Mouse (Mus musculus): ENCODE measurements around the gene Gm13306. TPM values are rescaled to one million over a fixed set of nuclear protein-coding genes. Genes with fewer than 3 reads are reported as not detected.
"Not testable (repeated sequence)": the region's sequence is repeated elsewhere in the genome, so short reads cannot be mapped to it uniquely, and the experiment has no call there.

The Gm13306 gene
- total and polyA plus RNA-seq, 3 experiments: not detected

DNA sequence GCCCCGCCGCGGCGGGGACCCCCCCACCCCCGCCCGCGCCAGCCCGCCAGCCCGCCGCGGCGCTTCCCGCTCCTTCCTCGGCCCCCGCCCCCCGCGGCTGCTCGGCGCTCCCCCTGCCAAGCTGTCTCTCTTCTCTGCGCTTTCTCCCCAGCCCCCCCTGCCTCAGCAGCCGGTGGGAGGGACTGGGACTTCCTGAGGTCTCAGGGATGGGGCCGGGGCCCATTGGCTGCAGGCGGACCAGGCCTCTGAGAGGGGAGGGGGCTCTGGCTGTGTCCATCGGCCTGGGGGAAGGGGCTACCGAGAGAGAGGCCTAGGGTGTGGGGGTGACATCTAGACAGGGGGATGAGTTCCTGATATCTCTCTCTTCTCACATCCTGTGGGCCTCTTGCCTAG, 31.7 kb downstream of the Gm13306 start:
- H3K27me3 ChIP-seq (replicated peaks); DNase-seq (ENCODE audit: extremely low read depth); H3K79me2 ChIP-seq (replicated peaks; ENCODE audit: control insufficient read depth, extremely low read depth, insufficient read depth, poor library complexity, severe bottlenecking); H3K27ac ChIP-seq (ENCODE audit: insufficient read depth, low read depth); dilution Hi-C loops (cut with MboI; ENCODE audit: extremely low pct_ligation_motif_present, extremely low pct_unique_long_range_greater_than_20kb, low sequenced_read_pairs); H3K4me1 ChIP-seq (ENCODE audit: control insufficient read depth in 1 of 2, insufficient read depth in 2 of 2); H3K9me3 ChIP-seq (replicated peaks; ENCODE audit: low read length); H3K9ac ChIP-seq (ENCODE audit: insufficient read depth, low read depth); H3K4me2 ChIP-seq (ENCODE audit: insufficient read depth, low read depth, poor library complexity, severe bottlenecking); H3K4me3 ChIP-seq (replicated peaks in 1 of 3; ENCODE audit: low read depth in 2 of 3, low read length in 2 of 3, poor library complexity in 1 of 3); H3K36me3 ChIP-seq (replicated peaks in 1 of 2; ENCODE audit: control insufficient read depth in 1 of 2, insufficient read depth in 1 of 2, low read length in 1 of 2); in situ Hi-C loops (cut with MboI; ENCODE audit: low pct_ligation_motif_present, low pct_unique_long_range_greater_than_20kb, low sequenced_read_pairs): not testable (repeated sequence)

Other genes starting within 250 kb of the Gm13306 start
- gene Gm21541, start 249.8 kb upstream of the Gm13306 start, total RNA-seq (2012; rRNA removed): not detected in 2 replicates
- gene Gm21541, start 249.8 kb upstream of the Gm13306 start, total RNA-seq (2014; rRNA removed): not detected in 2 replicates
- not detected in 2 replicates for gene Gm21541, start 249.8 kb upstream of the Gm13306 start, polyA plus RNA-seq (2012; ENCODE audit: insufficient read length, low read depth)
- not detected in 2 replicates for gene Gm20878, start 211.9 kb upstream of the Gm13306 start, total RNA-seq (2012; rRNA removed)
- gene Gm20878, start 211.9 kb upstream of the Gm13306 start, total RNA-seq (2014; rRNA removed): not detected in 2 replicates
- 1.3 TPM in 1 of 2 replicates, not detected in the other for gene Gm20878, start 211.9 kb upstream of the Gm13306 start, polyA plus RNA-seq (2012; ENCODE audit: insufficient read length, low read depth)
- gene Fam205a4, start 187.4 kb upstream of the Gm13306 start, total RNA-seq (2012; rRNA removed): not detected in 2 replicates
- not detected in 2 replicates for gene Fam205a4, start 187.4 kb upstream of the Gm13306 start, total RNA-seq (2014; rRNA removed)
- gene Fam205a4, start 187.4 kb upstream of the Gm13306 start, polyA plus RNA-seq (2012; ENCODE audit: insufficient read length, low read depth): not detected in 2 replicates
- not detected in 2 replicates for gene Gm21093, start 118.7 kb upstream of the Gm13306 start, total RNA-seq (2012; rRNA removed)
- gene Gm21093, start 118.7 kb upstream of the Gm13306 start, total RNA-seq (2014; rRNA removed): not detected in 2 replicates
- not detected in 2 replicates for gene Gm21093, start 118.7 kb upstream of the Gm13306 start, polyA plus RNA-seq (2012; ENCODE audit: insufficient read length, low read depth)
- not detected in 2 replicates for gene Gm3893, start 62.2 kb upstream of the Gm13306 start, total RNA-seq (2012; rRNA removed)
- gene Gm3893, start 62.2 kb upstream of the Gm13306 start, total RNA-seq (2014; rRNA removed): not detected in 2 replicates
- not detected in 2 replicates for gene Gm3893, start 62.2 kb upstream of the Gm13306 start, polyA plus RNA-seq (2012; ENCODE audit: insufficient read length, low read depth)
- gene Gm13304, start 38.6 kb upstream of the Gm13306 start, total RNA-seq (2012; rRNA removed): not detected in 2 replicates
- gene Gm13304, start 38.6 kb upstream of the Gm13306 start, total RNA-seq (2014; rRNA removed): not detected in 2 replicates
- not detected in 2 replicates for gene Gm13304, start 38.6 kb upstream of the Gm13306 start, polyA plus RNA-seq (2012; ENCODE audit: insufficient read length, low read depth)
- gene Gm13305, start 15.2 kb downstream of the Gm13306 start, total RNA-seq (2012; rRNA removed): not detected in 2 replicates
- not detected in 2 replicates for gene Gm13305, start 15.2 kb downstream of the Gm13306 start, total RNA-seq (2014; rRNA removed)
- not detected in 2 replicates for gene Gm13305, start 15.2 kb downstream of the Gm13306 start, polyA plus RNA-seq (2012; ENCODE audit: insufficient read length, low read depth)
- gene Gm10600, start 87.2 kb downstream of the Gm13306 start, total RNA-seq (2012; rRNA removed): not detected in 2 replicates
- gene Gm10600, start 87.2 kb downstream of the Gm13306 start, total RNA-seq (2014; rRNA removed): not detected in 2 replicates
- gene Gm10600, start 87.2 kb downstream of the Gm13306 start, polyA plus RNA-seq (2012; ENCODE audit: insufficient read length, low read depth): not detected in 2 replicates
- not detected in 2 replicates for gene Ccl21b, start 102.3 kb downstream of the Gm13306 start, total RNA-seq (2012; rRNA removed)
- not detected in 2 replicates for gene Ccl21b, start 102.3 kb downstream of the Gm13306 start, total RNA-seq (2014; rRNA removed)
- gene Ccl21b, start 102.3 kb downstream of the Gm13306 start, polyA plus RNA-seq (2012; ENCODE audit: insufficient read length, low read depth): not detected in 2 replicates
- not detected in 2 replicates for gene Gm21953, start 140.8 kb downstream of the Gm13306 start, total RNA-seq (2012; rRNA removed)
- not detected in 2 replicates for gene Gm21953, start 140.8 kb downstream of the Gm13306 start, total RNA-seq (2014; rRNA removed)
- not detected in 2 replicates for gene Gm21953, start 140.8 kb downstream of the Gm13306 start, polyA plus RNA-seq (2012; ENCODE audit: insufficient read length, low read depth)
- not detected in 2 replicates for gene Fam205a3, start 164.9 kb downstream of the Gm13306 start, total RNA-seq (2012; rRNA removed)
- gene Fam205a3, start 164.9 kb downstream of the Gm13306 start, total RNA-seq (2014; rRNA removed): not detected in 2 replicates
- not detected in 2 replicates for gene Fam205a3, start 164.9 kb downstream of the Gm13306 start, polyA plus RNA-seq (2012; ENCODE audit: insufficient read length, low read depth)